ENCODE assay signal across 9 mouse cellular contexts in the genomic region with DNA sequence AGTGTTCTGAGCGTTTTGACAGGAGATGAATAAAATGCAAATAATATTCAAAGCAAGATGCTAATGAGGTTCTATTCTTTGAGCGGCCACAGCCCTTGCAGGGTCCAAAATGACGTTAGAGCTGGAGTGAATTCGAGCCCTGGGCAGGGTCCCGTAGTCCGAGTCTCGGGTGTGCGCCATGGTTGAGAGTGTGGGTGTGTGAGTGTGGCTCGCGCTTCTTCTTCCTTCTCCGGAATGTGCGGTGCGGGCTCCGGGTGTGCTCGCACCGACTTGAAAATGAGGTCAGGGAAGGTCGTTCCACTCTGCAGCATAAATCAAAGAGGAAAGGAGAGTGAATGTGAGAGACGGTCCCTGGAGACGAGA. TPM values are rescaled to one million over a fixed set of nuclear protein-coding genes. Genes with fewer than 3 reads are reported as not detected.
DNase-seq lines count a peak whose midpoint lies in the region; ATAC-seq and TF ChIP-seq lines count a peak whose summit lies in the region.
"Had no signal": no experiment of that assay in that cellular context is flagged by ENCODE, and none has a peak within 500 bp of the region (broad histone marks: within the 10 kb centered on the region; RNA-seq: fewer than 3 reads in every experiment).

No protein-coding gene starts in this region.

- peaks cover 66% of the 10 kb centered on the region for H3K27me3 ChIP-seq in forebrain, embryonic 11.5 days (ENCODE audit: control insufficient read depth, insufficient read depth, low read length)
- H3K27me3 ChIP-seq in liver, embryonic 13.5 days: peaks cover 72% of the 10 kb centered on the region
- H3K27me3 ChIP-seq in small intestine, adult 2 months (ENCODE audit: control insufficient read depth, insufficient read depth, low read length): peaks cover 49% of the 10 kb centered on the region

- no peak for TF ChIP-seq POLR2A in lung, adult 2 months (IDR thresholded peaks at IDR 0.05; ENCODE audit: borderline replicate concordance, extremely low read depth, low read depth, low read length)
- TF ChIP-seq POLR2A in small intestine, adult 2 months (IDR thresholded peaks at IDR 0.05; ENCODE audit: low read depth, low read length): no peak

- H3K36me3 ChIP-seq in forebrain, embryonic 11.5 days (ENCODE audit: control insufficient read depth, insufficient read depth, low read length): no peaks in the 10 kb centered on the region
- no peaks in the 10 kb centered on the region for H3K36me3 ChIP-seq in liver, embryonic 13.5 days
- no peaks in the 10 kb centered on the region for H3K36me3 ChIP-seq in small intestine, adult 2 months (ENCODE audit: control insufficient read depth, insufficient read depth, low read length)

- H3K9me3 ChIP-seq in forebrain, embryonic 11.5 days (ENCODE audit: control insufficient read depth, low read length): peaks cover 2% of the 10 kb centered on the region; the same call in 1 of the 2 replicates
- H3K9me3 ChIP-seq in liver, embryonic 13.5 days (replicated peaks): 0 out of 2 replicates have a peak, but pooled peaks cover 4% of the 10 kb centered on the region

- 2% methylated on average over 19 of the region's 19 CpGs for WGBS in lung, adult 2 months
- under 1% methylated on average over 19 of the region's 19 CpGs for WGBS in forebrain, embryonic 11.5 days
- 2% methylated on average over 19 of the region's 19 CpGs for WGBS in liver, embryonic 13.5 days (ENCODE audit: insufficient replicate concordance)
- under 1% methylated on average over 19 of the region's 19 CpGs for WGBS in small intestine, adult 2 months

- no peak overlapping the region for H3K27ac ChIP-seq in forebrain, embryonic 11.5 days (ENCODE audit: low read depth, low read length)
- H3K27ac ChIP-seq in liver, embryonic 13.5 days: peak overlapping the region; percentile 77
- H3K27ac ChIP-seq in small intestine, adult 2 months (ENCODE audit: insufficient read depth, low read depth, low read length): no peak overlapping the region

- ATAC-seq in forebrain, embryonic 11.5 days (replicated peaks; ENCODE audit: low FRiP score): no peak
- ATAC-seq in liver, embryonic 13.5 days (ENCODE audit: low read depth): no peak

- H3K9ac ChIP-seq in forebrain, embryonic 11.5 days (ENCODE audit: low read length): no peak overlapping the region
- H3K9ac ChIP-seq in liver, embryonic 13.5 days: no peak overlapping the region

- peak overlapping the region; percentile 52; the same call in 1 of the 2 replicates for H3K4me2 ChIP-seq in forebrain, embryonic 11.5 days (ENCODE audit: low read depth, low read length, severe bottlenecking)
- H3K4me2 ChIP-seq in liver, embryonic 13.5 days: peak overlapping the region; percentile 49

- H3K4me3 ChIP-seq in lung, adult 2 months (replicated peaks; ENCODE audit: extremely low read depth, low read depth, low read length): no peak overlapping the region
- H3K4me3 ChIP-seq in forebrain, embryonic 11.5 days (ENCODE audit: low read depth, low read length): 0 out of 2 replicates have a peak overlapping the region, but pooled peaks have one; percentile 23
- H3K4me3 ChIP-seq in liver, embryonic 13.5 days (replicated peaks): peak overlapping the region; percentile 26
- peak overlapping the region; percentile 38 for H3K4me3 ChIP-seq in small intestine, adult 2 months (ENCODE audit: low read depth, low read length)

- TF ChIP-seq CTCF in lung, adult 2 months (IDR thresholded peaks at IDR 0.05; ENCODE audit: insufficient read depth, low read length): no peak
- no peak for TF ChIP-seq CTCF in small intestine, adult 2 months (IDR thresholded peaks at IDR 0.05; ENCODE audit: extremely low read depth, insufficient read length, insufficient replicate concordance, low read depth, low read length)

- H3K4me1 ChIP-seq in lung, adult 2 months (ENCODE audit: control insufficient read depth, insufficient read depth, low read length): peaks cover 5% of the 10 kb centered on the region; the same call in 1 of the 2 replicates
- peaks cover 26% of the 10 kb centered on the region for H3K4me1 ChIP-seq in forebrain, embryonic 11.5 days (replicated peaks; ENCODE audit: control insufficient read depth, insufficient read depth, low read length)
- peaks cover 28% of the 10 kb centered on the region for H3K4me1 ChIP-seq in liver, embryonic 13.5 days (replicated peaks)
- peaks cover 9% of the 10 kb centered on the region for H3K4me1 ChIP-seq in small intestine, adult 2 months (ENCODE audit: control insufficient read depth, insufficient read depth, insufficient read length, low read length)

- peak; percentile 19 for DNase-seq in lung, adult 2 months
- DNase-seq in lung, postnatal 4 days: no peak
- peak; percentile 58 for DNase-seq in forebrain, embryonic 11.5 days (ENCODE audit: low spot score)
- no peak for DNase-seq in liver, embryonic 13.5 days
- DNase-seq in layer of hippocampus, adult 8-10 months (ENCODE audit: low spot score in 2 of 2): no peak
- DNase-seq in ovary, postnatal 36 days (ENCODE audit: low spot score): no peak
- DNase-seq in left cerebral cortex, adult 11 months (ENCODE audit: low spot score): no peak

RNA-seq across cellular contexts. Expression of gene 1700067P10Rik, which starts 9.4 kb away (rescaled TPM):
- polyA plus RNA-seq in lung, adult 2 months (2012; rRNA removed): not detected in 2 replicates
- polyA plus RNA-seq in forebrain, embryonic 11.5 days (2014; fragmentation: Nextera tagmentation; extraction: Ambion mirVana): not detected in 2 replicates
- not detected in 2 replicates for polyA plus RNA-seq in liver, embryonic 13.5 days (2015; fragmentation: Nextera tagmentation; extraction: Ambion mirVana)
- polyA plus RNA-seq in small intestine, adult 2 months (2012; rRNA removed): not detected in 2 replicates
- not detected for total RNA-seq in layer of hippocampus, adult 8-10 months (2022)
- total RNA-seq: left cerebral cortex, adult 18-20 months had no signal

RNA-seq across cellular contexts. Expression of gene 9830107B12Rik, which starts 47.6 kb away (rescaled TPM):
- polyA plus RNA-seq in lung, adult 2 months (2012; rRNA removed): 0.09 and 0.15 TPM in 2 replicates
- not detected in 2 replicates for polyA plus RNA-seq in forebrain, embryonic 11.5 days (2014; fragmentation: Nextera tagmentation; extraction: Ambion mirVana)
- 0.15 and 0.17 TPM in 2 replicates for polyA plus RNA-seq in liver, embryonic 13.5 days (2015; fragmentation: Nextera tagmentation; extraction: Ambion mirVana)
- polyA plus RNA-seq in small intestine, adult 2 months (2012; rRNA removed): 0.24 and 0.38 TPM in 2 replicates
- not detected for total RNA-seq in layer of hippocampus, adult 8-10 months (2022)
- total RNA-seq: left cerebral cortex, adult 18-20 months had no signal

Comparison
In these comparisons a context has a peak if more than half of its experiments do, and no peak if none do; other contexts are left out.
1. DNase-seq: peak in lung, adult 2 months (single experiment) and forebrain, embryonic 11.5 days (single experiment); none in lung, postnatal 4 days (0 of 2), liver, embryonic 13.5 days (single experiment), layer of hippocampus, adult 8-10 months (0 of 2), ovary, postnatal 36 days (single experiment) and left cerebral cortex, adult 11 months (single experiment).